ENCODE assay signal across 7 mouse cellular contexts in the genomic region with DNA sequence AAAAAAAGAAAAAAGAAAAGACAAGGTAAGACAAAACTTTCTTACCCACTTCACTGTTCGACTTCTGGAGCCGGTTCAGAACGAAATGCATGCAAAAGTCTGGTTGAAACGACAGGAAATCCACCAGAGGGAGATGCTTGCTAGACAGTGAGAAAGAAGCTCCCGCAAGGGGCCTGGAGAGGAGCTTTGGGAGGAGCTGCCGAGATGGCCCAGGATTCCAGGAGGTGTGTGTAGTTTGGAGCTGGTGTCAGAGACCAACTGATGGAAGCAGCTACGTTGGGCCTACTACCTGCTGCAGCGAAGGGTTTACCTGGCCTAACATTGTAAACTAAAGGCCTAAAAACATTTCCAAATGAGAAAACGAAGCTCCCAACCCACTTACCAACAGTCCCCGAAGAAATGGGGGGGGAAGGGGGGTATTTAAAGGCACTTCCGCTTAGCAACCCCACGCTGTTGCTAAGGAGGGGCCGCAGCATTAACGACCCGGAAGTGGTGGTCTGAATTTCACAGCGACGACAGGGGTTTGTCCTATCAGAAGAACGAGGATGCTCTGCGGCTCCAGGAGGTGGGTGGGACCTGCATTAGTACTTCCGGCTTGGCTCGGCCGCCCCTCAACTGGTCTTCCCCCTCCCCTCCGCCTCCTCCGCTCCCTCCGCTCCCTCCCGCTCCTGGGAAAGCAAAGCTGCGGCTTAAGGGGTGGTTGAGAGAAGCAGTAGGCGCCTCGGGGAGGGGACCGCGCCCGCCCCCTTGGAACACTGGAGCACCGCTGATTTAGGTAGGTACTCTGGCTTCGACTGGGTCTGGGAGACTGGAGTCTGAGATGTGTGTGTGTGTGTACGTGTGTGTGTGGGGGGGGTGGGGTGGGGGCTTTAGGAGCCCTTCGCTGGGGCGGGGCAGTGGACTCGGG. TPM values are rescaled to one million over a fixed set of nuclear protein-coding genes. Genes with fewer than 3 reads are reported as not detected.
A peak's percentile ranks its signal among the peaks of the same experiment; 100 is the strongest.
DNase-seq lines count a peak whose midpoint lies in the region; ATAC-seq lines count a peak whose summit lies in the region.

Trip4 (minus strand) TSS at position 401 of the 907 bp plus-strand sequence.
Csnk1g1 (plus strand) TSS at position 531 of the 907 bp plus-strand sequence.

- DNase-seq in adrenal gland, postnatal 25 days: peak; percentile 90
- DNase-seq in heart, adult 11 months: peak; percentile 100
- peak; percentile 90 for DNase-seq in kidney, adult 18-20 months
- DNase-seq in limb, embryonic 11.5 days (ENCODE audit: low spot score): peak; percentile 95
- DNase-seq in midbrain, embryonic 14.5 days: peak; percentile 97
- peak; percentile 79 to 83 for DNase-seq in spleen, adult 18-20 months

- H3K9ac ChIP-seq in embryonic facial prominence, embryonic 12.5 days: peak within 1 kb of the TSS; percentile 71
- peak within 1 kb of the TSS; percentile 76 for H3K9ac ChIP-seq in limb, embryonic 11.5 days (ENCODE audit: low read length)
- peak within 1 kb of the TSS; percentile 78 for H3K9ac ChIP-seq in midbrain, embryonic 14.5 days (replicated peaks; ENCODE audit: low read length)

- H3K27ac ChIP-seq in embryonic facial prominence, embryonic 12.5 days: peak within 1 kb of the TSS; percentile 84
- peak within 1 kb of the TSS; percentile 83 for H3K27ac ChIP-seq in limb, embryonic 11.5 days (replicated peaks; ENCODE audit: low read depth, low read length)
- peak within 1 kb of the TSS; percentile 87 for H3K27ac ChIP-seq in midbrain, embryonic 14.5 days (replicated peaks; ENCODE audit: low read depth, low read length)

- peak within 1 kb of the TSS; percentile 75 for H3K4me3 ChIP-seq in embryonic facial prominence, embryonic 12.5 days
- peak within 1 kb of the TSS; percentile 78 for H3K4me3 ChIP-seq in limb, embryonic 11.5 days (ENCODE audit: low read depth, low read length)
- peak within 1 kb of the TSS; percentile 85 for H3K4me3 ChIP-seq in midbrain, embryonic 14.5 days (replicated peaks; ENCODE audit: low read depth, low read length)

- no peaks in the 10 kb centered on the region for H3K27me3 ChIP-seq in embryonic facial prominence, embryonic 12.5 days
- no peaks in the 10 kb centered on the region for H3K27me3 ChIP-seq in limb, embryonic 11.5 days (ENCODE audit: control insufficient read depth, insufficient read depth, low read length)
- H3K27me3 ChIP-seq in midbrain, embryonic 14.5 days (ENCODE audit: control insufficient read depth, insufficient read depth, low read length): no peaks in the 10 kb centered on the region

- 0 out of 2 replicates have a peak, but pooled peaks cover 4% of the 10 kb centered on the region for H3K4me1 ChIP-seq in embryonic facial prominence, embryonic 12.5 days
- no peaks in the 10 kb centered on the region for H3K4me1 ChIP-seq in limb, embryonic 11.5 days (ENCODE audit: control insufficient read depth, insufficient read depth, low read length)
- H3K4me1 ChIP-seq in midbrain, embryonic 14.5 days (ENCODE audit: control insufficient read depth, insufficient read depth, low read length): peaks cover 12% of the 10 kb centered on the region; the same call in 1 of the 2 replicates

- peaks cover 16% of the 10 kb centered on the region for H3K36me3 ChIP-seq in embryonic facial prominence, embryonic 12.5 days
- peaks cover 4% of the 10 kb centered on the region; the same call in 1 of the 2 replicates for H3K36me3 ChIP-seq in limb, embryonic 11.5 days (ENCODE audit: control insufficient read depth, insufficient read depth, low read length)
- no peaks in the 10 kb centered on the region for H3K36me3 ChIP-seq in midbrain, embryonic 14.5 days (ENCODE audit: control insufficient read depth, insufficient read depth, low read length)

- H3K9me3 ChIP-seq in embryonic facial prominence, embryonic 12.5 days: no peaks in the 10 kb centered on the region
- H3K9me3 ChIP-seq in limb, embryonic 11.5 days (ENCODE audit: control insufficient read depth, low read length): no peaks in the 10 kb centered on the region
- H3K9me3 ChIP-seq in midbrain, embryonic 14.5 days (ENCODE audit: control insufficient read depth, low read length): no peaks in the 10 kb centered on the region

- WGBS in embryonic facial prominence, embryonic 12.5 days: 1% methylated on average over 37 of the region's 38 CpGs
- WGBS in limb, embryonic 11.5 days: 2% methylated on average over 38 of the region's 38 CpGs
- WGBS in midbrain, embryonic 14.5 days: 1% methylated on average over 37 of the region's 38 CpGs

- ATAC-seq in embryonic facial prominence, embryonic 12.5 days (ENCODE audit: insufficient number of reproducible peaks, insufficient read depth, low FRiP score, low TSS enrichment): peak; percentile 98
- peak; percentile 99 for ATAC-seq in limb, embryonic 11.5 days (ENCODE audit: insufficient number of reproducible peaks, low FRiP score, low TSS enrichment, low read depth)
- ATAC-seq in midbrain, embryonic 14.5 days (ENCODE audit: low FRiP score, low TSS enrichment): peak; percentile 98

- H3K4me2 ChIP-seq in embryonic facial prominence, embryonic 12.5 days (replicated peaks): peak within 1 kb of the TSS; percentile 83
- peak within 1 kb of the TSS; percentile 83 for H3K4me2 ChIP-seq in limb, embryonic 11.5 days (ENCODE audit: low read depth, severe bottlenecking)
- H3K4me2 ChIP-seq in midbrain, embryonic 14.5 days (ENCODE audit: low read length): peak within 1 kb of the TSS; percentile 73

RNA-seq across cellular contexts. Expression of gene Trip4, which starts in this region (rescaled TPM):
- total RNA-seq in adrenal gland, postnatal 25 days (2021): 37.2 and 47.8 TPM in 2 replicates
- 40.9 and 41.5 TPM in 2 replicates for polyA plus RNA-seq in embryonic facial prominence, embryonic 12.5 days (2016; fragmentation: Nextera tagmentation; extraction: Ambion mirVana)
- polyA plus RNA-seq in limb, embryonic 11.5 days (2014; fragmentation: Nextera tagmentation; extraction: Ambion mirVana): 35.3 and 40.6 TPM in 2 replicates
- 27.6 and 38.8 TPM in 2 replicates for polyA plus RNA-seq in midbrain, embryonic 14.5 days (2014; fragmentation: Nextera tagmentation; extraction: Ambion mirVana)

RNA-seq across cellular contexts. Expression of gene Csnk1g1, which starts in this region (rescaled TPM):
- 22.3 and 25.5 TPM in 2 replicates for total RNA-seq in adrenal gland, postnatal 25 days (2021)
- 19.3 and 21.0 TPM in 2 replicates for polyA plus RNA-seq in embryonic facial prominence, embryonic 12.5 days (2016; fragmentation: Nextera tagmentation; extraction: Ambion mirVana)
- polyA plus RNA-seq in limb, embryonic 11.5 days (2014; fragmentation: Nextera tagmentation; extraction: Ambion mirVana): 15.9 and 18.6 TPM in 2 replicates
- 26.0 and 29.9 TPM in 2 replicates for polyA plus RNA-seq in midbrain, embryonic 14.5 days (2014; fragmentation: Nextera tagmentation; extraction: Ambion mirVana)

Comparison
In these comparisons a context has a peak if more than half of its experiments do, and no peak if none do; other contexts are left out.
1. Peak in every context shown above with its lines: DNase-seq, ATAC-seq, H3K4me3 ChIP-seq and H3K27ac ChIP-seq.